Comparison of ENCODE assay signal across 19 mouse cellular contexts in genomic region chr5:67654572-67654971, GRCm38 (mm10). TPM values are rescaled to one million over a fixed set of nuclear protein-coding genes. Genes with fewer than 3 reads are reported as not detected.
DNase-seq lines count a peak whose midpoint lies in the region; ATAC-seq and TF ChIP-seq lines count a peak whose summit lies in the region.
"Had no signal": no experiment of that assay in that cellular context is flagged by ENCODE, and none has a peak within 500 bp of the region (broad histone marks: within the 10 kb centered on the region; RNA-seq: fewer than 3 reads in every experiment).

No protein-coding gene starts in this region.

- H3K27ac ChIP-seq in hindbrain, postnatal 0 days: no peak overlapping the region
- H3K27ac ChIP-seq in hindbrain, embryonic 12.5 days: no peak overlapping the region
- H3K27ac ChIP-seq in midbrain, embryonic 12.5 days (replicated peaks): 0 out of 2 replicates have a peak overlapping the region, but pooled peaks have one; percentile 25
- no peak overlapping the region for H3K27ac ChIP-seq in midbrain, embryonic 16.5 days (ENCODE audit: low read length)
- H3K27ac ChIP-seq in midbrain, embryonic 14.5 days (replicated peaks; ENCODE audit: low read depth, low read length): no peak overlapping the region
- H3K27ac ChIP-seq: embryonic facial prominence, embryonic 15.5 days; forebrain, embryonic 12.5 days; heart, embryonic 15.5 days; kidney, postnatal 0 days; limb, embryonic 12.5 days; liver, embryonic 15.5 days; macrophage had no signal

- TF ChIP-seq CTCF in hindbrain, postnatal 0 days (IDR thresholded peaks at IDR 0.05; ENCODE audit: low read depth): no peak

- 0 out of 2 replicates have a peak, but pooled peaks have one; percentile 43 for ATAC-seq in cerebellum, adult (ENCODE audit: insufficient number of reproducible peaks, low FRiP score, low TSS enrichment)
- ATAC-seq in hindbrain, postnatal 0 days: 0 out of 2 replicates have a peak, but pooled peaks have one; percentile 18
- no peak for ATAC-seq in hindbrain, embryonic 12.5 days (ENCODE audit: low FRiP score)
- ATAC-seq in midbrain, embryonic 12.5 days (ENCODE audit: low FRiP score, low read depth): no peak
- ATAC-seq in midbrain, embryonic 16.5 days: no peak
- ATAC-seq in midbrain, embryonic 14.5 days (ENCODE audit: low FRiP score, low TSS enrichment): no peak

- H3K4me3 ChIP-seq in hindbrain, postnatal 0 days (ENCODE audit: low read length): no peak overlapping the region
- no peak overlapping the region for H3K4me3 ChIP-seq in hindbrain, embryonic 12.5 days
- H3K4me3 ChIP-seq in midbrain, embryonic 12.5 days: no peak overlapping the region
- no peak overlapping the region for H3K4me3 ChIP-seq in midbrain, embryonic 16.5 days (ENCODE audit: low read depth, low read length)
- no peak overlapping the region for H3K4me3 ChIP-seq in midbrain, embryonic 14.5 days (replicated peaks; ENCODE audit: low read depth, low read length)
- H3K4me3 ChIP-seq: embryonic facial prominence, embryonic 15.5 days; forebrain, embryonic 12.5 days; heart, embryonic 15.5 days; limb, embryonic 12.5 days; liver, embryonic 15.5 days; myocyte had no signal

- H3K4me1 ChIP-seq in hindbrain, postnatal 0 days (ENCODE audit: insufficient read depth, low read length): no peaks in the 10 kb centered on the region
- peaks cover 14% of the 10 kb centered on the region for H3K4me1 ChIP-seq in hindbrain, embryonic 12.5 days
- H3K4me1 ChIP-seq in midbrain, embryonic 12.5 days: peaks cover 22% of the 10 kb centered on the region
- H3K4me1 ChIP-seq in midbrain, embryonic 16.5 days (ENCODE audit: control insufficient read depth, insufficient read depth, low read length): peaks cover 7% of the 10 kb centered on the region; the same call in 1 of the 2 replicates
- H3K4me1 ChIP-seq in midbrain, embryonic 14.5 days (ENCODE audit: control insufficient read depth, insufficient read depth, low read length): peaks cover 18% of the 10 kb centered on the region
- H3K4me1 ChIP-seq: embryonic facial prominence, embryonic 15.5 days; liver, embryonic 15.5 days had no signal

- H3K9ac ChIP-seq in hindbrain, postnatal 0 days (replicated peaks; ENCODE audit: low read length): no peak overlapping the region
- H3K9ac ChIP-seq in hindbrain, embryonic 12.5 days: no peak overlapping the region
- H3K9ac ChIP-seq in midbrain, embryonic 12.5 days (replicated peaks): no peak overlapping the region
- no peak overlapping the region for H3K9ac ChIP-seq in midbrain, embryonic 16.5 days (ENCODE audit: low read depth, low read length)
- H3K9ac ChIP-seq in midbrain, embryonic 14.5 days (replicated peaks; ENCODE audit: low read length): no peak overlapping the region
- H3K9ac ChIP-seq: embryonic facial prominence, embryonic 15.5 days; forebrain, embryonic 12.5 days; heart, embryonic 15.5 days; limb, embryonic 12.5 days; liver, embryonic 15.5 days had no signal

- no peaks in the 10 kb centered on the region for H3K9me3 ChIP-seq in hindbrain, postnatal 0 days (ENCODE audit: low read length)
- no peaks in the 10 kb centered on the region for H3K9me3 ChIP-seq in hindbrain, embryonic 12.5 days (replicated peaks)
- H3K9me3 ChIP-seq in midbrain, embryonic 12.5 days: peaks cover 5% of the 10 kb centered on the region; the same call in 1 of the 2 replicates
- no peaks in the 10 kb centered on the region for H3K9me3 ChIP-seq in midbrain, embryonic 16.5 days (replicated peaks; ENCODE audit: control insufficient read depth, low read length, poor library complexity, severe bottlenecking)
- no peaks in the 10 kb centered on the region for H3K9me3 ChIP-seq in midbrain, embryonic 14.5 days (ENCODE audit: control insufficient read depth, low read length)
- H3K9me3 ChIP-seq: embryonic facial prominence, embryonic 15.5 days; forebrain, embryonic 12.5 days; heart, embryonic 15.5 days; limb, embryonic 12.5 days; liver, embryonic 15.5 days had no signal

- 56% methylated on average over 5 of the region's 5 CpGs for WGBS in hindbrain, postnatal 0 days
- 62% methylated on average over 5 of the region's 5 CpGs for WGBS in hindbrain, embryonic 12.5 days
- 48% methylated on average over 5 of the region's 5 CpGs for WGBS in midbrain, embryonic 12.5 days
- 44% methylated on average over 5 of the region's 5 CpGs for WGBS in midbrain, embryonic 16.5 days
- WGBS in midbrain, embryonic 14.5 days: 33% methylated on average over 5 of the region's 5 CpGs

- H3K27me3 ChIP-seq in hindbrain, postnatal 0 days (ENCODE audit: insufficient read depth, low read length): no peaks in the 10 kb centered on the region
- peaks cover 30% of the 10 kb centered on the region for H3K27me3 ChIP-seq in hindbrain, embryonic 12.5 days
- H3K27me3 ChIP-seq in midbrain, embryonic 12.5 days: peaks cover 81% of the 10 kb centered on the region
- H3K27me3 ChIP-seq in midbrain, embryonic 16.5 days (ENCODE audit: control insufficient read depth, insufficient read depth, low read depth, low read length): peaks cover 27% of the 10 kb centered on the region
- H3K27me3 ChIP-seq in midbrain, embryonic 14.5 days (ENCODE audit: control insufficient read depth, insufficient read depth, low read length): peaks cover 78% of the 10 kb centered on the region
- H3K27me3 ChIP-seq: CH12.LX; embryonic facial prominence, embryonic 15.5 days; heart, embryonic 15.5 days; liver, embryonic 15.5 days had no signal

- no peak for DNase-seq in cerebellum, postnatal 4 days (ENCODE audit: low spot score in 2 of 2)
- DNase-seq in hindbrain, postnatal 0 days (ENCODE audit: low spot score): peak; percentile 46
- DNase-seq in midbrain, embryonic 14.5 days: peak; percentile 31
- DNase-seq in urinary bladder, postnatal 10 days (ENCODE audit: low spot score): no peak
- DNase-seq: layer of hippocampus, adult 9-11 months; thymus, postnatal 25 days had no signal

- 0 out of 2 replicates have a peak, but pooled peaks cover 6% of the 10 kb centered on the region for H3K36me3 ChIP-seq in hindbrain, postnatal 0 days (ENCODE audit: insufficient read depth, low read length)
- 0 out of 2 replicates have a peak, but pooled peaks cover 3% of the 10 kb centered on the region for H3K36me3 ChIP-seq in hindbrain, embryonic 12.5 days
- H3K36me3 ChIP-seq in midbrain, embryonic 12.5 days: peaks cover 16% of the 10 kb centered on the region; the same call in 1 of the 2 replicates
- H3K36me3 ChIP-seq in midbrain, embryonic 16.5 days (ENCODE audit: control insufficient read depth, insufficient read depth, low read length): peaks cover 13% of the 10 kb centered on the region
- peaks cover 18% of the 10 kb centered on the region for H3K36me3 ChIP-seq in midbrain, embryonic 14.5 days (ENCODE audit: control insufficient read depth, insufficient read depth, low read length)
- H3K36me3 ChIP-seq: embryonic facial prominence, embryonic 15.5 days; heart, embryonic 15.5 days; limb, embryonic 12.5 days had no signal

- H3K4me2 ChIP-seq in hindbrain, postnatal 0 days (ENCODE audit: low read depth, low read length): no peak overlapping the region
- H3K4me2 ChIP-seq in hindbrain, embryonic 12.5 days (replicated peaks): no peak overlapping the region
- H3K4me2 ChIP-seq in midbrain, embryonic 12.5 days (replicated peaks): no peak overlapping the region
- no peak overlapping the region for H3K4me2 ChIP-seq in midbrain, embryonic 16.5 days (ENCODE audit: low read length)
- H3K4me2 ChIP-seq in midbrain, embryonic 14.5 days (ENCODE audit: low read length): no peak overlapping the region
- H3K4me2 ChIP-seq: embryonic facial prominence, embryonic 15.5 days; forebrain, embryonic 12.5 days; heart, embryonic 15.5 days; limb, embryonic 12.5 days; liver, embryonic 15.5 days had no signal

RNA-seq across cellular contexts. Expression of gene Shisa3, which starts 46.9 kb away (rescaled TPM):
- 3.1 and 3.2 TPM in 2 replicates for total RNA-seq in hindbrain, postnatal 0 days (2014; rRNA removed)
- polyA plus RNA-seq in hindbrain, postnatal 0 days (2015; fragmentation: Nextera tagmentation; extraction: Ambion mirVana): 1.4 and 1.6 TPM in 2 replicates
- 3.1 and 3.4 TPM in 2 replicates for polyA plus RNA-seq in hindbrain, embryonic 12.5 days (2016; fragmentation: Nextera tagmentation; extraction: Ambion mirVana)
- 24.2 and 26.4 TPM in 2 replicates for polyA plus RNA-seq in midbrain, embryonic 12.5 days (2016; fragmentation: Nextera tagmentation; extraction: Ambion mirVana)
- 16.3 and 19.5 TPM in 2 replicates for polyA plus RNA-seq in midbrain, embryonic 16.5 days (2015; fragmentation: Nextera tagmentation; extraction: Ambion mirVana)
- 24.7 and 32.7 TPM in 2 replicates for polyA plus RNA-seq in midbrain, embryonic 14.5 days (2014; fragmentation: Nextera tagmentation; extraction: Ambion mirVana)
- total RNA-seq: CH12.LX had no signal
- polyA plus RNA-seq: macrophage, myocyte had no signal

Comparison
In these comparisons a context has a peak if more than half of its experiments do, and no peak if none do; other contexts are left out.
1. ATAC-seq: peak in cerebellum, adult (single experiment) and hindbrain, postnatal 0 days (single experiment); none in hindbrain, embryonic 12.5 days (single experiment), midbrain, embryonic 12.5 days (single experiment), midbrain, embryonic 16.5 days (single experiment) and midbrain, embryonic 14.5 days (single experiment).
2. DNase-seq: peak in hindbrain, postnatal 0 days (single experiment) and midbrain, embryonic 14.5 days (single experiment); none in cerebellum, postnatal 4 days (0 of 2) and urinary bladder, postnatal 10 days (single experiment).